ENCODE assay signal across 9 mouse cellular contexts in the genomic region with DNA sequence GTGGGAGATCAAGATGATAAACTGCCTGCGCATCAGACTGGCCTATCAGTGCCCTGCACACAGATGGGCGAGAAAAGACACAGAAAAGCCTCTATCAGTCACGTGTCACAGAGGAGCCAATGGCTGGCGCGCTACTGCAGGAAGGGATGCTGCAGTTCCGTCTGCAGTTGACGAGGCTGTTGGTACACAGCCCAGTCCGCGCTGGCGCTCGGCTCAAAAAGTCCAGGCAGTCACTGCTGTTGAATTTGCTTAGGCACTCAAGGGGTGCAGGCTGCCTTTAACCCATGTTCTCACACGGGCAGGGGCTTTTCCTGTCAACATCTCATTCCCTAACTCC.
DNase-seq lines count a peak whose midpoint lies in the region; ATAC-seq and TF ChIP-seq lines count a peak whose summit lies in the region.
"Had no signal": no experiment of that assay in that cellular context is flagged by ENCODE, and none has a peak within 500 bp of the region (broad histone marks: within the 10 kb centered on the region; RNA-seq: fewer than 3 reads in every experiment).

No protein-coding gene starts in this region.

- H3K4me2 ChIP-seq in forebrain, embryonic 12.5 days: peak overlapping the region; percentile 56
- H3K4me2 ChIP-seq in heart, embryonic 15.5 days: peak overlapping the region; percentile 57
- no peak overlapping the region for H3K4me2 ChIP-seq in liver, postnatal 0 days (ENCODE audit: low read depth, low read length)
- H3K4me2 ChIP-seq: liver, embryonic 15.5 days had no signal

- WGBS in forebrain, embryonic 12.5 days: 2% methylated on average over 12 of the region's 12 CpGs
- 12% methylated on average over 12 of the region's 12 CpGs for WGBS in heart, embryonic 15.5 days
- WGBS in liver, postnatal 0 days (ENCODE audit: insufficient replicate concordance): 4% methylated on average over 12 of the region's 12 CpGs

- TF ChIP-seq EP300 in liver, postnatal 0 days (IDR thresholded peaks at IDR 0.05; ENCODE audit: low read depth): no peak

- no peaks in the 10 kb centered on the region for H3K36me3 ChIP-seq in forebrain, embryonic 12.5 days (replicated peaks)
- H3K36me3 ChIP-seq in heart, embryonic 15.5 days: no peaks in the 10 kb centered on the region
- no peaks in the 10 kb centered on the region for H3K36me3 ChIP-seq in liver, postnatal 0 days (replicated peaks; ENCODE audit: insufficient read depth, low read length)
- H3K36me3 ChIP-seq: liver, embryonic 15.5 days had no signal

- no peaks in the 10 kb centered on the region for H3K27me3 ChIP-seq in forebrain, embryonic 12.5 days
- H3K27me3 ChIP-seq in heart, embryonic 15.5 days: no peaks in the 10 kb centered on the region
- H3K27me3 ChIP-seq in liver, postnatal 0 days (ENCODE audit: insufficient read depth, low read length): no peaks in the 10 kb centered on the region
- H3K27me3 ChIP-seq: liver, embryonic 15.5 days had no signal

- peak; percentile 5 for DNase-seq in thymus, postnatal 4 days
- DNase-seq in thymus, postnatal 14 days: no peak
- DNase-seq in layer of hippocampus, adult 2 months (ENCODE audit: low spot score in 2 of 2): peak; percentile 87 to 94
- DNase-seq in liver, postnatal 0 days: peak; percentile 15
- peak; percentile 60 for DNase-seq in urinary bladder, postnatal 14 days (ENCODE audit: low spot score)

- H3K4me1 ChIP-seq in forebrain, embryonic 12.5 days: peaks cover 8% of the 10 kb centered on the region
- H3K4me1 ChIP-seq in heart, embryonic 15.5 days (replicated peaks): peaks cover 5% of the 10 kb centered on the region
- no peaks in the 10 kb centered on the region for H3K4me1 ChIP-seq in liver, postnatal 0 days (ENCODE audit: insufficient read depth)
- H3K4me1 ChIP-seq: liver, embryonic 15.5 days had no signal

- no peak for TF ChIP-seq CTCF in layer of hippocampus, adult 2 months (conservative IDR thresholded peaks at IDR 0.05)
- TF ChIP-seq CTCF in liver, postnatal 0 days (IDR thresholded peaks at IDR 0.05; ENCODE audit: low read depth): no peak

- no peak overlapping the region for H3K9ac ChIP-seq in forebrain, embryonic 12.5 days
- no peak overlapping the region for H3K9ac ChIP-seq in heart, embryonic 15.5 days
- no peak overlapping the region for H3K9ac ChIP-seq in liver, postnatal 0 days (replicated peaks)
- H3K9ac ChIP-seq: liver, embryonic 15.5 days had no signal

- no peaks in the 10 kb centered on the region for H3K9me3 ChIP-seq in forebrain, embryonic 12.5 days
- no peaks in the 10 kb centered on the region for H3K9me3 ChIP-seq in heart, embryonic 15.5 days (replicated peaks)
- no peaks in the 10 kb centered on the region for H3K9me3 ChIP-seq in liver, postnatal 0 days (ENCODE audit: low read length)
- H3K9me3 ChIP-seq: liver, embryonic 15.5 days had no signal

- peak overlapping the region; percentile 87 for H3K27ac ChIP-seq in forebrain, embryonic 12.5 days
- H3K27ac ChIP-seq in heart, embryonic 15.5 days: no peak overlapping the region
- H3K27ac ChIP-seq in layer of hippocampus, adult 2 months: peak overlapping the region; percentile 92
- no peak overlapping the region for H3K27ac ChIP-seq in liver, postnatal 0 days (ENCODE audit: low read depth)
- H3K27ac ChIP-seq: liver, embryonic 15.5 days had no signal

- ATAC-seq in forebrain, embryonic 12.5 days (ENCODE audit: low FRiP score): peak; percentile 100
- peak; percentile 80 for ATAC-seq in heart, embryonic 15.5 days (replicated peaks; ENCODE audit: insufficient number of reproducible peaks, insufficient read depth, low FRiP score, low read depth)
- ATAC-seq in liver, postnatal 0 days: peak; percentile 47
- ATAC-seq in neutrophil, adult 5-6 weeks (ENCODE audit: extremely low read depth, insufficient number of reproducible peaks, low FRiP score, poor library complexity, severe bottlenecking): peak; percentile 63; the same call in 1 of the 2 replicates

- peak overlapping the region; percentile 34 for H3K4me3 ChIP-seq in forebrain, embryonic 12.5 days (replicated peaks)
- H3K4me3 ChIP-seq in heart, embryonic 15.5 days: peak overlapping the region; percentile 33
- H3K4me3 ChIP-seq in layer of hippocampus, adult 2 months: peak overlapping the region; percentile 61
- no peak overlapping the region for H3K4me3 ChIP-seq in liver, postnatal 0 days (ENCODE audit: low read depth, low read length)
- H3K4me3 ChIP-seq: liver, embryonic 15.5 days had no signal

Comparison
In these comparisons a context has a peak if more than half of its experiments do, and no peak if none do; other contexts are left out.
1. ATAC-seq: peak in every context shown above with its lines; median percentile 100 in forebrain, embryonic 12.5 days; 80 in heart, embryonic 15.5 days; 63 in neutrophil, adult 5-6 weeks; 47 in liver, postnatal 0 days.
2. H3K27ac ChIP-seq: peak in forebrain, embryonic 12.5 days (single experiment) and layer of hippocampus, adult 2 months (single experiment); none in heart, embryonic 15.5 days (single experiment) and liver, postnatal 0 days (single experiment).